Mouse (Mus musculus): ENCODE results near the gene Josd1. TPM values are rescaled to one million over a fixed set of nuclear protein-coding genes. Genes with fewer than 3 reads are reported as not detected.
"Not testable (repeated sequence)": the region's sequence is repeated elsewhere in the genome, so short reads cannot be mapped to it uniquely, and the experiment has no call there.

The Josd1 gene
- polyA plus RNA-seq, 1 experiment, result 64.3 TPM

DNA sequence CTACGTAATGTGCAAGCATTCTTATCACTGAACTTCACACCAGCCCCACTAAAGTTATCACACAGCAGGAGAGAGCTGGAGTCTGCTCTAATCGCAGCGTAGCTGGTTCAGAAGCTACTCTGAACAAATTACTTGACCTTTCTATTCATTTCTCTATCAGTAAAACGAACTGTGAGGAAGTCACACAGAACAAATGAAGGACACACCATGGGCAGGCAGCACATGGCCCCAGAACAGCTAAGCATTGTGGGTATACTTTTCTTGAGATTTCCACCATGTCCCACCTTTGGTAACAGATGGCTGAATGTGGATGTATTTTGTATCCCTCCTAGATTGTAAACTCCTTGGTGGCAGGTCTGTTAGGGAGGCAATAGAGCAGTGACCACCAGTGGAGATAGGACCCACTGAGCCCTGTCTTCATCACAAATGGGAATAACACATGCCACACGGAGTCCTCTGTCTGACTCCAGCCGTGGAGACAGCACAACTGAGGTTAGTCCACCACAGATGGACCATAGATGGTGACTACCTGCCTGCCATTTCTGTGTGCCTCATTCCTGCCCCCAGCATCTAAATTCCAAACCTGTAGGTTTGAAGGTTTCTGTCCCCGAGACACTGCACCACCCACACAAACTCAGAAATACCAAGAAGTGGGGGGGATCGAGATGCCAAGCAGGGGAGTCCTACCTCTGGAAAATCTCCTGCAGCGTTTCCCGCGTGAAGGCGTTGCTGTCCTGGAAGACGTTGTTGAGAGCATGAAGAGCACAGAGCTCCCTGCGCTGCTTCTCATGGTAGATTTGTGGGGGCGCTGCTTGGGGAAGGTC is 1.5 kb downstream of the Josd1 start:
- Histone ChIP-seq H3K4me1 (ENCODE audit: control insufficient read depth, insufficient read depth, low read length) (peaks cover 6% of the 10 kb centered on the region; the same call in 1 of the 2 replicates), H3K27ac (ENCODE audit: insufficient read depth, low read length) (no peak overlapping the region), H3K4me3 (ENCODE audit: insufficient read depth, low read length) (peak overlapping the region; percentile 72)
- TF ChIP-seq CTCF (IDR thresholded peaks at IDR 0.05; ENCODE audit: extremely low read depth, insufficient read depth, low read length) (no peak), POLR2A (IDR thresholded peaks at IDR 0.05; ENCODE audit: extremely low read depth, insufficient read depth, low read length) (no peak)

DNA sequence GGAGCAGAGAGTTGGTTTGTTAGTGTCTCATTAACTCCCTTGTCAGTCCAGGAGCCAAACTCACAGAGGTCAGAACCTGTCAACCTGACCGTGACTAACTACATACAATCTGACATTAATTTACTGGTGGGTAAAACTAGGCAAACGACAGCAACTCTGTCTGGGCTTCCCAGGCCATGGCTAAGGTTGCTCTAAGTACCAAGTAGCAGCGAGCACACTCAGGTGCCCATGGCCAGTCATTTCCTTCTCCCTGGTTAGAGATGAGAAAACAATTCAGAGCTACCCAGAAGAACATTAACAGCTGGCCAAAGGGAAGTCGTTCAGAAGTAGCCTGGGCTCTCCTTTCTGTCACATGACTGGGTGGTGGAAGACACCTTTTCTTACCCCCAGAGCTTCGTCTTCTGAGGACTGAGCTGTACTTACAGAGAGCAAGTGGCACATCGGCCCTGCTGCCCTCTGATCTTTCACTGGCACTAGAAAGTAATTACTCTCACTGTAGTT is 2.5 kb downstream of the Josd1 start:
- Histone ChIP-seq H3K27ac (ENCODE audit: insufficient read depth, low read length) (no peak overlapping the region), H3K4me1 (ENCODE audit: control insufficient read depth, insufficient read depth, low read length) (peaks cover 6% of the 10 kb centered on the region; the same call in 1 of the 2 replicates), H3K4me3 (ENCODE audit: insufficient read depth, low read length) (peak overlapping the region; percentile 72)
- TF ChIP-seq POLR2A (IDR thresholded peaks at IDR 0.05; ENCODE audit: extremely low read depth, insufficient read depth, low read length) (no peak), CTCF (IDR thresholded peaks at IDR 0.05; ENCODE audit: extremely low read depth, insufficient read depth, low read length) (no peak)

DNA sequence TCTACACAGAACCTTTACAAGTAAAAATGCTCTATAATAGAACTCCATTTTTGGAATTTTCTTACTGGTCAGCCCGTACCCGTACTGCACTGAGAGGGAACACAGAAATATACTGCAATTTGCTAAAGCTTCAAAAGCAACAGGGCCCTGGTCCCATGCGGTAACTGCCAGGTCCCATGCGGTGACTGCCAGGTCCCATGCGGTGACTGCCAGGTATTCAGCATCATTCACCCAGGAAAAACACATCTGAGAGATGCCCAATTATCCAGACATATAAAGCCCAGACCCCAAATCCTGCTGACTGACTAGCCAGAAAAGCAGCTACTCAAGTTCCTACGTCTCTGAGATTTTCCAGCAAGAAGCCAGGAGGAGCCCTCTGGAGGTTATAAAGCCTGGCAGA is 3.1 kb downstream of the Josd1 start:
- peak overlapping the region; percentile 72 for H3K4me3 ChIP-seq (ENCODE audit: insufficient read depth, low read length)
- TF ChIP-seq CTCF (IDR thresholded peaks at IDR 0.05; ENCODE audit: extremely low read depth, insufficient read depth, low read length) (no peak), POLR2A (IDR thresholded peaks at IDR 0.05; ENCODE audit: extremely low read depth, insufficient read depth, low read length) (no peak)
- peaks cover 6% of the 10 kb centered on the region; the same call in 1 of the 2 replicates for H3K4me1 ChIP-seq (ENCODE audit: control insufficient read depth, insufficient read depth, low read length)
- no peak overlapping the region for H3K27ac ChIP-seq (ENCODE audit: insufficient read depth, low read length)

DNA sequence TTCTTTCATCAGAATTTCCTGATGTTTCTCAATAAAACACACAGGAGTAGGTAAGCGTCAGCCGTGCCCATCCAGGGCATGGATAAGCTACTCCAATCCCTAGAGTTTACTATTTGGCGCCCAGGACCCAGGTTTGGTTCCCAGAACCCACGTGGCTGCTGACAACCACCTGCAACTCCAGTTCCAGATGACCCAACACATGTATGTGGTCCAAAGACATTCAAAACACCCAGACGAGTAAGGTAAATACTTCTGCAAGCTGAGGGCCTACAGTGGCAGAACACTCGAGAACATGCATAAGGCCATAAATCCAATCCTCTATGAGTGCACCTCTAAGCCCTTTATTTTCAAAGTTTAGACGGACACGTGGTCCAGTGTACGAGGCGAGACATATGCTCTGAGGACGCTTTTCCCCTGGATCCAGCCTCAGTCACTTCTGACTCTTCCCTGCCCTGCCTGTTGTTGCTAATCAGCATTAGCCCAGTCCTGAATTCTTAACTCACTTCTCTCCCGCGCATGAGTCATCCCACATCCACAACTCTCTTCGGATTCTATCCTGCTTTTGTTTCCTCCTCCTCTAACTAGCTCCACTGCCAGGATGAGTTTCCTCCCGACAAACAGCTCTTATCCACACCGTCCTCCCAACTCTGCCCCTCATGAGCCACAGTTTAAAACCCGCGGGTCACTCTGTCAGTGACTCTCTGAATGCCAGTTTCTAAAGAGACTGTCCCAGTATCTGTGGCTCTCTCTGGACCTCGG is 3.8 kb downstream of the Josd1 start:
- TF ChIP-seq CTCF (IDR thresholded peaks at IDR 0.05; ENCODE audit: extremely low read depth, insufficient read depth, low read length) (no peak), POLR2A (IDR thresholded peaks at IDR 0.05; ENCODE audit: extremely low read depth, insufficient read depth, low read length) (no peak)
- H3K27ac ChIP-seq (ENCODE audit: insufficient read depth, low read length), result no peak overlapping the region
- peak overlapping the region; percentile 72 for H3K4me3 ChIP-seq (ENCODE audit: insufficient read depth, low read length)
- H3K4me1 ChIP-seq (ENCODE audit: control insufficient read depth, insufficient read depth, low read length), result peaks cover 6% of the 10 kb centered on the region; the same call in 1 of the 2 replicates

DNA sequence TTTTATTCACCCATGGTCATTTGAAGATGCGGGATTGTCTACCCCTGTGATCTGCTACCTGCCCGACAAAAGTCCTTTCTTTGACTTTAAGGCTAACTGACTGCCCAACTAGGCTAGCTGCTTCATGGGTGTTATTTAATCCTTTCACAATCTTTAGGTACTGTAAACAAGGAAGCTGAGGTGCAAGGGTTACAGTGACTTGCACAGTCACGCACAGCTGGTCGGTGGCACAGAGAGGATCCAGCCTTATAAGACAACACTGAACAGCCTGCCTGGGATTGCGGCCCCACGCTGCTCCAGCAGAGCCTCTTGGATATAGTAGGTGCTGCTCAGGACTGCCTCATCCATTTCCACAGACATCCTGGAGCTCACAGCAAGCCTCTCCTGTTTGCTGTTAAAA is 4.6 kb downstream of the Josd1 start:
- no peak overlapping the region for H3K27ac ChIP-seq (ENCODE audit: insufficient read depth, low read length)
- H3K4me1 ChIP-seq (ENCODE audit: control insufficient read depth, insufficient read depth, low read length), result peaks cover 6% of the 10 kb centered on the region; the same call in 1 of the 2 replicates
- TF ChIP-seq POLR2A (IDR thresholded peaks at IDR 0.05; ENCODE audit: extremely low read depth, insufficient read depth, low read length), result no peak
- TF ChIP-seq CTCF (IDR thresholded peaks at IDR 0.05; ENCODE audit: extremely low read depth, insufficient read depth, low read length), result no peak
- no peak overlapping the region; the same call in 1 of the 2 replicates for H3K4me3 ChIP-seq (ENCODE audit: insufficient read depth, low read length)

DNA sequence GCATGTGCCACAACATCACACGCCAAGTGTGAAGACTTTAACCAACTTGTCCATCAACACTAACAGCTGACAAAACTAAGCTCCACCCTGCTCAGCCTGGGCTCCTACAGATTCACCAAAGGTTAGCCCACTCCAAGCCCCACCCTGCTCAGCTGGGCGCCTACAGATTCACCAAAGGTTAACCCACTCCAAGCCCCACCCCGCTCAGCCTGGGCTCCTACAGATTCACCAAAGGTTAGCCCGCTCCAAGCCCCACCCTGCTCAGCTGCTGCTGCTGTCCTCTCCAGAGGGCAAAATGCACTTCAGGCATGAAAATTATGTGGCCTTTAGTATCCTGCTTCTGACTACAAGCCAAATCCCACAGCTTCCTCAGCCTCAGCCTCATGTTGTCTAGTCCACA is 5.7 kb downstream of the Josd1 start:
- H3K27ac ChIP-seq (ENCODE audit: insufficient read depth, low read length), result no peak overlapping the region
- peaks cover 6% of the 10 kb centered on the region; the same call in 1 of the 2 replicates for H3K4me1 ChIP-seq (ENCODE audit: control insufficient read depth, insufficient read depth, low read length)
- H3K4me3 ChIP-seq (ENCODE audit: insufficient read depth, low read length), result no peak overlapping the region
- no peak for TF ChIP-seq POLR2A (IDR thresholded peaks at IDR 0.05; ENCODE audit: extremely low read depth, insufficient read depth, low read length)
- TF ChIP-seq CTCF (IDR thresholded peaks at IDR 0.05; ENCODE audit: extremely low read depth, insufficient read depth, low read length), result no peak

DNA sequence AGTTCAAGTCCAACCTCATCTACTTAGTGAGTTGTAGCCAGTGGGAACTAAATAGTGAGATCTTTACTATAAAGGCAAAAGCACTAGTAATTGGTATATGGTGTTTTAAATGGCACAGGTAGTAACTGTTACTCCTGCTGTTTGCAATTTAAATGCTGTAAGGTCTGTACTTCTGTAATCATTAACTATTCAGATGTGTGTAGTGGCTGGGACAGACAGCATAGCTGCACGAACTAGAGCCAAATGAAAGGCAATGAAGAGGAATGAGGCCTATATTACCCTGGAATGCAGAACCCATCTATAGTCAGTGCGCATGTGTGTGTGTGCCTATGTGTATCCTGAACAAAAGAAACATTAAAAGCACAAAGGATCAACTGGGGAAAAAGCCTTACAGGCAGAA is 9.8 kb downstream of the Josd1 start:
- TF ChIP-seq CTCF (IDR thresholded peaks at IDR 0.05; ENCODE audit: extremely low read depth, insufficient read depth, low read length) (no peak), POLR2A (IDR thresholded peaks at IDR 0.05; ENCODE audit: extremely low read depth, insufficient read depth, low read length) (no peak)
- H3K4me3 ChIP-seq (ENCODE audit: insufficient read depth, low read length), result no peak overlapping the region
- H3K27ac ChIP-seq (ENCODE audit: insufficient read depth, low read length), result no peak overlapping the region
- no peaks in the 10 kb centered on the region for H3K4me1 ChIP-seq (ENCODE audit: control insufficient read depth, insufficient read depth, low read length)

DNA sequence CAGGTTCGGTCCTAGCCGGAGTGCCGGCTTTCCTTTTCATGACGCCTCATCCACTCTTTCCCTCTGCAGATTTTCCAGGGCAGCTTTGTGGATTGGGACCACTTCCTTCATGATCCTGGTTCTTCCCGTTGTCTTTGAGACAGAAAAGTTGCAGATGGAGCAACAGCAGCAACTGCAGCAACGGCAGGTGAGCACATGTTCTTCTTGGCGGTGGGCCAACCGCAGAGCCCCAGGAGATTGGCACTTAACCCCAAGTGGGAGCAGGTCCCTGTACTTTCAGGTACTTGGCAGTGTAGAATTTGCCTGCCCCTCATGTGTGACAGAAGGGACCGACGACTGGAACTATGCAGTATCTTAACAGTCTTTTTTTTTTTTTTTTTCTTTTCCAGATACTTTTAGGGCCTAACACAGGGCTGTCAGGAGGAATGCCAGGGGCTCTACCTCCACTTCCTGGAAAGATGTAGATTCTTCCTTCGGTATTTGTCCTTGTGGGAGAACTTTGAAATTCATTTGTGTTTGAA is 15.8 kb downstream of the Josd1 start:
- H3K4me3 ChIP-seq (ENCODE audit: insufficient read depth, low read length); H3K27ac ChIP-seq (ENCODE audit: insufficient read depth, low read length): not testable (repeated sequence)

DNA sequence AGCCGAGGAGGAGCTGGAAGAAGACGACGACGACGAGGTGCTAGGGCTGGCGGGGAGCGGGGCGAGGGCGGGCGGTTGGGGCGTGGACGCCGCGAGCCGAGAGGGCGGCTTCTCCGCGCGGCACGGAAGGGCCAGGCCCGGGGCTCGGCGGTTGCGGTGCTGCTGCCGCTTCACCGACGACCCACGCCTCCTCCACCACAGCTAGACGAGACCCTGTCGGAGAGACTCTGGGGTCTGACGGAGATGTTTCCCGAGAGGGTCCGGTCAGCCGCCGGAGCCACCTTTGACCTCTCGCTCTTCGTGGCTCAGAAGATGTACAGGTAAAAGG is 16.8 kb downstream of the Josd1 start:
- Histone ChIP-seq H3K27ac (ENCODE audit: insufficient read depth, low read length) (no peak overlapping the region), H3K4me3 (ENCODE audit: insufficient read depth, low read length) (peak overlapping the region; percentile 69), H3K4me1 (ENCODE audit: control insufficient read depth, insufficient read depth, low read length) (peaks cover 2% of the 10 kb centered on the region)
- TF ChIP-seq CTCF (IDR thresholded peaks at IDR 0.05; ENCODE audit: extremely low read depth, insufficient read depth, low read length) (no peak), POLR2A (IDR thresholded peaks at IDR 0.05; ENCODE audit: extremely low read depth, insufficient read depth, low read length) (no peak)

More for the DNA sequence above, 15.8 kb downstream of the Josd1 start:
- not testable (repeated sequence) for H3K4me1 ChIP-seq (ENCODE audit: control insufficient read depth, insufficient read depth, low read length)
